Mouse (Mus musculus): ENCODE measurements around the gene Igsf10.

DNA sequence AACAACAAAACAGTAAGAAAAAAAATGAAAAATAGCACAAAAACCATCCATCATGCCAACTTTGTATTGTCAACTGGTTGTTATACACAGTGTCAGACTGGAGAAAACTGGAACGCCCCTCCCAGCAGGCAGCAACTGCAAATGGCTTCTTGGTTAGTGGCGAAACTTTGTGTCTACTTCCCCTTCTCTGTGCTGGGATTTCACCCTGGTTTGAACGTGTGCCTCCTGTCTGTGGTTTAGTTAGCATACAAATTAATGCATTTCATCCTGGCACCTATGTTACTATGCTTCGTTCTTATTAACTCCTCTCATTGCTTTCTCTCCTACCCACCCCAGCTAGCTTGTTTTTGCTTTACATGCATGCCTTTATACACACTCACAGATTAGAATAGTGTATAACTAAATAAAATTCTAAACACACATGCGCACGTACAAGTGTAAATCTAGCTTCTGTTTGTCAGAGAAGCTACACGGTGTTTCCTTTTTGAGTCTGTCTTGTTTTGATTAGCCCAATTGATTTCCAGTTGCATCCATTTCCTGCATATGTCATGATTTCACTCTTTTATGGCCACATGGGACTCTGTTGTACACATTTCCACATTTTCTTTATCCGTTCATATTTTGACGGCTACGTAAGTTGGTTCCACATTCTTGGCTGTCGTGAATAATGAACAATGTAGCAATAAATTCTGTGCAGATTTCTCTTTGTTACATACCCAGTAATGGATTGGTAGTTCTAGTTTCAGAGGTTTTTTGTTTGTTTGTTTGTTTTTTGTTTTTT lies 2.4 kb downstream of the Igsf10 start:
- TF ChIP-seq POLR2A (IDR thresholded peaks at IDR 0.05; ENCODE audit: low read depth, low read length) (no peak), CTCF (IDR thresholded peaks at IDR 0.05; ENCODE audit: extremely low read depth, insufficient read length, insufficient replicate concordance, low read depth, low read length) (no peak)
